8 mouse cellular contexts compared by ENCODE assay signal in genomic region chr2:90474593-90475405, GRCm38 (mm10).
DNase-seq lines count a peak whose midpoint lies in the region; ATAC-seq and TF ChIP-seq lines count a peak whose summit lies in the region.

No protein-coding gene starts in this region.

- H3K27ac ChIP-seq in CH12.LX (ENCODE audit: insufficient read depth, low read depth), result peak overlapping the region; percentile 55
- no peak overlapping the region for H3K27ac ChIP-seq in heart, embryonic 14.5 days (replicated peaks in 1 of 2; ENCODE audit: control insufficient read depth in 1 of 2, insufficient read depth in 1 of 2, low read depth in 2 of 2, low read length in 2 of 2)
- no peak overlapping the region for H3K27ac ChIP-seq in liver, embryonic 11.5 days (ENCODE audit: low read depth, low read length)

- dilution Hi-C loops in CH12.LX (cut with MboI; ENCODE audit: extremely low pct_ligation_motif_present, extremely low pct_unique_long_range_greater_than_20kb, low sequenced_read_pairs), result no loop called here

- H3K36me3 ChIP-seq in CH12.LX (replicated peaks in 1 of 2; ENCODE audit: control insufficient read depth in 1 of 2, insufficient read depth in 1 of 2, low read length in 1 of 2), result peaks cover 3 to 19% of the 10 kb centered on the region in 2 experiments
- no peaks in the 10 kb centered on the region for H3K36me3 ChIP-seq in heart, embryonic 14.5 days (ENCODE audit: control insufficient read depth, insufficient read depth, low read length)
- H3K36me3 ChIP-seq in liver, embryonic 11.5 days (ENCODE audit: control insufficient read depth, insufficient read depth, low read length), result no peaks in the 10 kb centered on the region
- peaks cover 2% of the 10 kb centered on the region for H3K36me3 ChIP-seq in splenic B cell, adult 2 months (ENCODE audit: control insufficient read depth, insufficient read depth, low read length, poor library complexity, severe bottlenecking)

- no peaks in the 10 kb centered on the region for H3K9me3 ChIP-seq in CH12.LX (replicated peaks; ENCODE audit: low read length)
- H3K9me3 ChIP-seq in heart, embryonic 14.5 days (ENCODE audit: control insufficient read depth, low read length), result no peaks in the 10 kb centered on the region
- H3K9me3 ChIP-seq in liver, embryonic 11.5 days (ENCODE audit: control insufficient read depth, low read length), result no peaks in the 10 kb centered on the region

- peak; percentile 32; the same call in 1 of the 2 replicates for TF ChIP-seq POLR2A in CH12.LX (IDR thresholded peaks at IDR 0.05; ENCODE audit: low read depth, low read length)

- peak overlapping the region; percentile 44 for H3K4me2 ChIP-seq in CH12.LX (ENCODE audit: insufficient read depth, low read depth, poor library complexity, severe bottlenecking)
- H3K4me2 ChIP-seq in heart, embryonic 14.5 days (ENCODE audit: low read length), result peak overlapping the region; percentile 66
- peak overlapping the region; percentile 59 for H3K4me2 ChIP-seq in liver, embryonic 11.5 days

- in situ Hi-C loops in CH12.LX (cut with MboI; ENCODE audit: low pct_ligation_motif_present, low pct_unique_long_range_greater_than_20kb, low sequenced_read_pairs), result loop anchor here (5.0 kb wide), 1 partner anchor 203 kb away; the partner anchor contains the start of gene Nup160

- peak; percentile 99 for DNase-seq in CH12.LX (ENCODE audit: extremely low read depth)
- peak; percentile 79 for DNase-seq in c-Kit-negative CD71-positive TER-119-positive erythroid progenitor cells, embryonic 14.5 days (ENCODE audit: low read depth, low spot score)
- peak; percentile 40 for DNase-seq in fibroblast of lung, adult 2 months (ENCODE audit: low read depth)
- peak; percentile 90 for DNase-seq in kidney, postnatal 10 days
- peak; percentile 73 for DNase-seq in liver, embryonic 11.5 days (ENCODE audit: low spot score)
- peak; percentile 94 for DNase-seq in naive thymus-derived CD4-positive, alpha-beta T cell, adult 2 months (ENCODE audit: low read depth)
- DNase-seq in splenic B cell, adult 2 months (ENCODE audit: low read depth, low spot score), result peak; percentile 99

- H3K9ac ChIP-seq in CH12.LX (ENCODE audit: insufficient read depth, low read depth), result no peak overlapping the region; the same call in 1 of the 2 replicates
- peak overlapping the region; percentile 31; the same call in 1 of the 2 replicates for H3K9ac ChIP-seq in heart, embryonic 14.5 days (ENCODE audit: low read length)
- H3K9ac ChIP-seq in liver, embryonic 11.5 days (ENCODE audit: low read depth, low read length), result peak overlapping the region; percentile 8; the same call in 1 of the 2 replicates

- peak; percentile 93 for TF ChIP-seq RAD21 in CH12.LX (IDR thresholded peaks at IDR 0.05; ENCODE audit: low read depth, low read length)

- TF ChIP-seq EP300 in CH12.LX (IDR thresholded peaks at IDR 0.05; ENCODE audit: low read length), result peak; percentile 94

- TF ChIP-seq CTCF in CH12.LX (conservative IDR thresholded peaks at IDR 0.05 in 1 of 2, IDR thresholded peaks at IDR 0.05 in 1 of 2; ENCODE audit: low read depth in 2 of 2, low read length in 2 of 2), result peak; percentile 47 to 94

- peak; percentile 58; the same call in 1 of the 2 replicates for ATAC-seq in heart, embryonic 14.5 days (ENCODE audit: insufficient number of reproducible peaks, insufficient read depth, low FRiP score, low read depth)
- ATAC-seq in liver, embryonic 11.5 days (replicated peaks; ENCODE audit: low FRiP score), result peak; percentile 77

- 0 out of 2 replicates have a peak, but pooled peaks cover 2% of the 10 kb centered on the region for H3K79me2 ChIP-seq in CH12.LX (replicated peaks; ENCODE audit: control insufficient read depth, extremely low read depth, insufficient read depth, poor library complexity, severe bottlenecking)

- H3K27me3 ChIP-seq in CH12.LX (replicated peaks), result no peaks in the 10 kb centered on the region
- no peaks in the 10 kb centered on the region for H3K27me3 ChIP-seq in heart, embryonic 14.5 days (ENCODE audit: control insufficient read depth, insufficient read depth, low read length)
- H3K27me3 ChIP-seq in liver, embryonic 11.5 days (replicated peaks; ENCODE audit: control insufficient read depth, insufficient read depth, low read length), result no peaks in the 10 kb centered on the region
- no peaks in the 10 kb centered on the region for H3K27me3 ChIP-seq in splenic B cell, adult 2 months (ENCODE audit: control insufficient read depth, insufficient read depth, low read length, poor library complexity, severe bottlenecking)

- peaks cover 9 to 52% of the 10 kb centered on the region in 2 experiments; a peak in 3 of 4 replicates for H3K4me1 ChIP-seq in CH12.LX (ENCODE audit: control insufficient read depth in 1 of 2, insufficient read depth in 2 of 2)
- H3K4me1 ChIP-seq in heart, embryonic 14.5 days (ENCODE audit: control insufficient read depth in 2 of 2, insufficient read depth in 2 of 2, low read length in 2 of 2), result peaks cover 3 to 9% of the 10 kb centered on the region in 2 experiments; a peak in 2 of 4 replicates
- peaks cover 27% of the 10 kb centered on the region for H3K4me1 ChIP-seq in liver, embryonic 11.5 days (replicated peaks; ENCODE audit: control insufficient read depth, insufficient read depth, low read length)

- no peak overlapping the region for H3K4me3 ChIP-seq in CH12.LX (replicated peaks in 1 of 3; ENCODE audit: low read depth in 2 of 3, low read length in 2 of 3, poor library complexity in 1 of 3)
- peak overlapping the region; percentile 34 to 48 for H3K4me3 ChIP-seq in heart, embryonic 14.5 days (ENCODE audit: control insufficient read depth in 1 of 2, insufficient read depth in 1 of 2, low read depth in 1 of 2, low read length in 2 of 2)
- peak overlapping the region; percentile 30; the same call in 1 of the 2 replicates for H3K4me3 ChIP-seq in liver, embryonic 11.5 days (ENCODE audit: low read depth, low read length)

- WGBS in heart, embryonic 14.5 days, result 2% methylated on average over 11 of the region's 11 CpGs
- WGBS in liver, embryonic 11.5 days, result 4% methylated on average over 11 of the region's 11 CpGs

TF ChIP-seq in CH12.LX, 34 proteins besides CTCF, POLR2A, EP300 and RAD21:
- TF ChIP-seq SIN3A (IDR thresholded peaks at IDR 0.05; ENCODE audit: low read length) (peak; percentile 76), USF2 (conservative IDR thresholded peaks at IDR 0.05; ENCODE audit: low read depth, low read length) (no peak), TCF12 (IDR thresholded peaks at IDR 0.05; ENCODE audit: low read depth, low read length) (peak; percentile 97), IRF4 (IDR thresholded peaks at IDR 0.05; ENCODE audit: low read depth, low read length) (peak; percentile 88), ZKSCAN1 (IDR thresholded peaks at IDR 0.05; ENCODE audit: borderline replicate concordance, low read depth, low read length) (no peak), ZNF384 (IDR thresholded peaks at IDR 0.05; ENCODE audit: low read depth, low read length) (peak; percentile 78), TBP (conservative IDR thresholded peaks at IDR 0.05; ENCODE audit: low read depth, low read length) (no peak), MAFK (IDR thresholded peaks at IDR 0.05; ENCODE audit: insufficient replicate concordance, low read length) (peak; percentile 89), SMC3 (IDR thresholded peaks at IDR 0.05; ENCODE audit: low read depth, low read length) (peak; percentile 94), RCOR1 (conservative IDR thresholded peaks at IDR 0.05; ENCODE audit: low read depth, low read length) (peak; percentile 27), ETS1 (conservative IDR thresholded peaks at IDR 0.05; ENCODE audit: low read depth, low read length) (peak; percentile 92), MXI1 (IDR thresholded peaks at IDR 0.05; ENCODE audit: low read depth, low read length) (peak; percentile 51), KAT2A (IDR thresholded peaks at IDR 0.05; ENCODE audit: insufficient replicate concordance, low read length) (no peak), GABPA (IDR thresholded peaks at IDR 0.05; ENCODE audit: insufficient replicate concordance, low read depth, low read length) (no peak), BHLHE40 (IDR thresholded peaks at IDR 0.05; ENCODE audit: low read depth, low read length) (peak; percentile 96), MYC (IDR thresholded peaks at IDR 0.05; ENCODE audit: low read depth, low read length) (peak; percentile 79; the same call in 1 of the 2 replicates), CHD2 (IDR thresholded peaks at IDR 0.05; ENCODE audit: low read length) (peak; percentile 93), ZMIZ1 (IDR thresholded peaks at IDR 0.05; ENCODE audit: low read depth, low read length) (no peak), USF1 (IDR thresholded peaks at IDR 0.05; ENCODE audit: low read depth, low read length) (no peak), CHD1 (IDR thresholded peaks at IDR 0.05; ENCODE audit: low read depth, low read length) (no peak), JUN (IDR thresholded peaks at IDR 0.05; ENCODE audit: insufficient read depth, low read depth, low read length) (no peak), POLR2AphosphoS2 (IDR thresholded peaks at IDR 0.05; ENCODE audit: low read depth, low read length) (0 out of 2 replicates have a peak, but pooled peaks have one; percentile 37), MEF2A (IDR thresholded peaks at IDR 0.05; ENCODE audit: borderline replicate concordance, low read depth, low read length) (peak; percentile 77), JUND (conservative IDR thresholded peaks at IDR 0.05; ENCODE audit: low read depth, low read length) (peak; percentile 53), UBTF (IDR thresholded peaks at IDR 0.05; ENCODE audit: low read depth, low read length) (no peak), NRF1 (IDR thresholded peaks at IDR 0.05; ENCODE audit: low read depth, low read length) (peak; percentile 91), PAX5 (IDR thresholded peaks at IDR 0.05; ENCODE audit: low read length) (no peak), MAZ (IDR thresholded peaks at IDR 0.05; ENCODE audit: low read depth, low read length) (peak; percentile 87), ZC3H11A (IDR thresholded peaks at IDR 0.05; ENCODE audit: low read depth, low read length) (peak; percentile 87), HCFC1 (IDR thresholded peaks at IDR 0.05; ENCODE audit: low read depth, low read length) (peak; percentile 49), MAX (IDR thresholded peaks at IDR 0.05; ENCODE audit: low read length) (peak; percentile 24; the same call in 1 of the 2 replicates), E2F4 (IDR thresholded peaks at IDR 0.05; ENCODE audit: insufficient replicate concordance, low read depth, low read length) (0 out of 2 replicates have a peak, but pooled peaks have one; percentile 70), ELF1 (IDR thresholded peaks at IDR 0.05; ENCODE audit: low read depth, low read length) (peak; percentile 79), NELFE (IDR thresholded peaks at IDR 0.05; ENCODE audit: low read depth, low read length) (peak; percentile 13; the same call in 1 of the 2 replicates)

Comparison
In these comparisons a context has a peak if more than half of its experiments do, and no peak if none do; other contexts are left out.
1. DNase-seq: peak in every context shown above with its lines; median percentile 99 in CH12.LX; 99 in splenic B cell, adult 2 months; 94 in naive thymus-derived CD4-positive, alpha-beta T cell, adult 2 months; 90 in kidney, postnatal 10 days; 79 in c-Kit-negative CD71-positive TER-119-positive erythroid progenitor cells, embryonic 14.5 days; 73 in liver, embryonic 11.5 days; 40 in fibroblast of lung, adult 2 months.
2. H3K4me3 ChIP-seq: peak in heart, embryonic 14.5 days (2 of 2) and liver, embryonic 11.5 days (single experiment); none in CH12.LX (0 of 3).
3. Peak in every context shown above with its lines, with median percentiles within 50 percentile points of each other: H3K4me2 ChIP-seq.